Mouse (Mus musculus) heart, postnatal 0 days (tissue): Measurements from ENCODE around the gene Usp39.

Experiments
- CTCF ChIP-seq: IDR thresholded peaks from 2 replicates; pipeline ENCODE4 v1.5.1; 2016; ENCODE audit warnings: antibody characterized with exemption, control low read depth, low read depth
- EP300 ChIP-seq: IDR thresholded peaks from 2 replicates; pipeline ENCODE4 v1.6.1; 2016; ENCODE audit warnings: antibody characterized with exemption, low read depth

DNA sequence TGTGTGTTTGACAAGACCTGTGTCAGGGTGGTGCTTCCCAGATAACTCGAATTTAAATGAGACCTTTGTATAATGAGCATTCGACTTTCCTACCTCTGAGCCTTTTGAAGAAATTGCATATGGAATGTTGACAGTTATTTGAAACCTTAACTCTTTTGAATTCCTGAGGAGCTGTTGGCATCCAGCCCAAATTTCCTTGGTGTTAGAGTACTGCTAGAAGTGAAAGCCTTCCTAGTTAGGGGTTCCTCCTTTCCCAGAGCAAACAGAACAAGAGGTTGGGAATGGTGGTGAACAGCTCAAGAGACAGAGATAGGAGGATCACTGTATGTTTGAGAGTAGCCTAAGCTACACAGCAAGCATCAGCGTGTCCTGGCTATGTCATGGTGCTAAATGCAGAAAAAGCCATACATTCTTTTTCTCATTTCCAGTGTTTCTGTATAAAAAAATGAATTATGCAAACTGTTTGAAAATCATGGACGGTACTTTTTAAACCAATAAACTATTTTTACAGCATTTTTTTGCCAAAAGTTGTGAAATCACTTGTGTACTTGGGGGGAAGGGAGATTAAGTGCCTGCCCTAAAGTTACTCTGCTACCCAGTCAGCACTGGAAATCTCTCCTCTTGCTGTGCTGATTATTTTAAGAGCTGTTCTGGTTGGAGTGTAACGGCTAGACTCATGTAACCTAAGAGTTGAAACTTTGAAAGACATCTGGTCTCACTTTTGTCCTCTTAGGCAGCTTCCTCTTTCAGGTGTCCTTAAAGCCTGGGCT is 7.8 kb upstream of the Usp39 start:
- TF ChIP-seq CTCF, result no peak
- no peak for TF ChIP-seq EP300
